Mouse (Mus musculus) telencephalon, adult 2 months (tissue): ENCODE measurements around the gene Syk.

ENCODE experiments used
- DNase-seq: peaks from one replicate; pipeline ENCODE4 v3.0.0-alpha.2; 2011; ENCODE audit warnings: low read depth, low spot score

Syk gene

DNA sequence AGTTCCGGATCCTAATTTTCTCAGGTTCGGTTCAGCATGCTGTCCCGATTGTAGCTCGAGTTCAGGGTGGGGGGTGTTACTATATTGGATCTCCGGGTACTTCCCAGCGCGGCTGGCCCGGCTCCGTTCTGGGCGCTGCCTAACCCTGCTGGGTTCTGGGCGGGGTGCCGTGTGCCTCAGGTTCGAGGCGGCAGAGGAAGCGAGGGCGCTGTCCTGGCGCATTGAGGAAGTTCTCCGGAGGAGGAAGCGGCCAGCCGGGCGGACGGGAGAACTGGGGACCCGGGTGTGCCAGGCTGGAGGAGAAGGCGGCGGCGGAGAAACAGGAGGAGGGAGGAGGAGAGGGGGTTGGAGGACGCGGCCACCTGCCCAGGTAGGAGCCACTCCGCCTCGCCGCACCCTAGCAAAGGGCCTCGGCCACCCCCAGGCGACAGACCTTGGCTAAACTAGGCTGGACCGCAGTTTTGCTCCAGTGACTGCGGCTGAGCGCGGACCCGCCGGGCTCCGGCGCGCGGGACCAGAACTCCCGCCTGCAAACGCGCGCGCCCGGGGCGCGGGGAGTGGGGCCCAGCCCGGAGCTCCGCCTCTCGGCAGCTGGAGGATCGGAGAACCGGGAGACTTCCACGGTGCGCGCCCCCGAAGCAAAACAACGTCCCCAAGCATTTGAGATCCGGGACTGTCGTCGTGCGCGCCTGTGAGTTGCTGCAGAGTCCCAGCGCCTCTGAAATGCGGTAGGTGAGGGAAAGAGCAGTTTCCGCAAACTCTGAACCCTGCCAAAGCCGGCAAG lies at the start of gene Syk:
TSS of gene Syk (plus strand) at position 296 of the 784 bp plus-strand sequence.
- no peak for DNase-seq

DNA sequence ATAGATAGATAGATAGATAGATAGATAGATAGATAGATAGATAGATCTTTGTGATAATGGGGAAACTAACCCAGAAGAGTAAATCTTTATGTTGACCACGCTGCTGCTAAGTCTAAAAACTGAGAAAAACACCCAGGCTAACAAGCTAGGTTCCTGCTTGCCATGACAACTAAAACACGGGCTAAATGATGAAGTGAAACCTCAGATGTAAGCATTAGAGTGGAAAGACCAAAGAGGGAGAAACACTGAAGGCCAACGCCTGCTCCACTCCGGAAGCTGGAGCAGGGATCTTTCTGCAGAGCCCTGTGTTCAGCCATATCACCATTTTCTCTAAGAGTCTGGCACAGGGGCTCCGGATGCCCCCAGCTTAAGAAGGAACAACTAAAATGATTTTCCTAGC lies 49.3 kb upstream of the Syk start:
- DNase-seq, result no peak

DNA sequence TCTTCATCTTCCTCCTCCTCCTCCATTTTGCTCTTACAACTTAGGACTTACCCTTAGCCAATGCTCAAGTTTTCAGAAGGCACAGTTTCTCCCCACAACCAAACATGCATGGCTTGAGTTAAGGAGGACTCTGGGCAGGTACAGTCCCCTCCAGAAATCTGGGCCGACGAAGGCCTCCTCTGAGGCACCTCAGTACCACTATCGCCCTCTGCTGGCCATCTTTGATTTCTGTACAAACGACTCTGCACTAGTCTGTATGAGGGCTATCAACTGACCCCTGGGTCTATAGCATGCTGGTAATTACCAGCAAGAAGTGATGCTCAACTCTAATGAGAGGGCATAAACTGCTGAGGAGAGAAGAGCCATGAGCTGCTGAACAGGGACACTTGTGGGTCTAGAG lies 47.4 kb upstream of the Syk start:
- no peak for DNase-seq

DNA sequence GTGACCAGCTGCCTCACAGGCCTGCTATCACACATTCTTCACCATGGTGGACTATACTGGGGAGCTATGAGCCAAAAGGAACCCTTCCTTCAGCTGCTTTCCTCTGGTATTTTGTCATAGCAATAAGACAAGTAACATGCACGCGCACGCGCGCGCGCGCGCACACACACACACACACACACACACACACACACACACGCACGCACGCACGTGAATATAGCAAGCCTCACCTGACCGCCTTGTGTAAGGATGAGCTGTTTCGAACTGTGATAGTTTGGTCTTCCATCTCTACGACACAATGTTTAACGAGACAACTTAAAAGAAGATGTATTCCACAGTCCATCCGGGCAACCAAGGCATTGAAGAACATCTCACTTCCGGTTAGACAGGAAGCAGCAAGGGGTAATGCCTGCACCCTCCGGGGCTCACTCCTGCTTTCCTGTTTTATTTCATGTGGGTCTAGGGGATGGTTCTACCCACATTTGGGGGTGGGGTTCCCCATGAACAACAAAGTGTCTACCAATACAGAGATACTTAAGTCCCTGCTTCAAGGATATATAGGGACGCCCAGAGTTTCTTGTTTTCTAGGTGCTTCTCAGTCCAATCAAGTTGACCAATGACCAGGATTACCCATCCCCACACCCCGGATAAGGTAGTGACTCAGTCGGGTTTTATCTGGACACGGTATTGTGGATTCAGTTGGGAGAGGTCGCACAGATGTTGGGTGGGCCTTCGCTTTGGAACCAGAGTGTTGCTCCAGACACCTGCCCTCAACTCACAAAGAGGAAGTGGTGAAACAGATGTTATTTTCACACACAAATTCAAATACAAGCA lies 45.0 kb upstream of the Syk start:
- DNase-seq, result no peak

DNA sequence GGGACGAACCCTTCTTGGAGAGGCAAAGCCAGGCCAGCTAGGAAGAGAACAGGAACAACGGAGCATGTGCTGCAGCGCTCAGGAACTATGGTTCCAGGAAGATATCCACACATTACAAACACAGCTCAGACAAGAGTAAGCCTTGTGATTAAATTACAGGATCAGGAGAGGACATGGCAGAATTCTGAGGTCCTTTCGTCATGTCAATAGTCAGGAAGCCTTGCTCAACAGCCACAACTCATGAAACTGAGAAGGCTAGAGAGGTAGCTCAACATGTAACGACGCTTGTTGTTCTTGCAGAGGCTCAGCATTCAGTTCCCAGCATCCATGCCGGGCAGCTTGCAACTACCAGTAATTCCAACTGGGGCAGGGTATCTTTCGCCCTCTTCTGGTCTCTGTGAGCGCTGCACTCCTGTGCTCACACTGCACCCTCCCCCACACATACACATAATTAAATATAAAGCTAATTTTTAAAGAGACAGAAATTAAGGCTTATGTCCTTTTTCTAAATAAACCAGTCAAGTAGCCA lies 44.3 kb upstream of the Syk start:
- DNase-seq, result no peak

- DNase-seq, result no peak
Observed at GRCm38 (mm10) chr13:52539461-52539860, 43.5 kb upstream of the Syk start.

DNA sequence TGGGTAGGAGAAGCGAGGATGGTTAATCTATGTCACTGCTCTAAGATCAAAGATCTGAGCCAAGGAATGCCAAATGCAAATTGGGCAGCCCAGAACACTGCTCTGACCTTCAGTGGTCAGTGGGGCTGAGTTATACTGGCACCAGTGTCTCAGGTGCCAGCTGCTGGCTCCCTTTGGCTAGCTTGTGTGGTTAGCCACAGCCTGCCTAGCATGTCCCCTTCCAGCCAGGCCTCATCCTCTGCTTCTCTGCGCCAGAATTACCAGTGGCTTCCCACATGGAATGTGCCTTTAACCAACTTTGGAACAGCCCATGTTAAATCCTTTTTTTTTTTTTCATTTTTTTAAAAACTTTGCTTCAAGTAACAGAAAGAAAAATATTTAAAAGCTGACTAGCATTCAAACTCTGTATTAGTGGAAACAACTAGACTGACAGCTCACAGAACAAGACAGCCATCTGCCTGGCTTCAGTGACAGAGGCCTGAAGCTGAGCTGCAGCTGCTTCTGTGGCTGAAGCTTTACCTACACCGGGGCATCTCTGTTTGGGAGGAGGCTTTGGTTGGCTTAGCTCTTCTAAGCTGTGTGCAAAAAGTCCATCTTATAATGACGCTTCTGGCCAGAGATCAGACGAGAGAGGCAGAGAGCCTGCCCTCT lies 41.5 kb upstream of the Syk start:
- no peak for DNase-seq

DNA sequence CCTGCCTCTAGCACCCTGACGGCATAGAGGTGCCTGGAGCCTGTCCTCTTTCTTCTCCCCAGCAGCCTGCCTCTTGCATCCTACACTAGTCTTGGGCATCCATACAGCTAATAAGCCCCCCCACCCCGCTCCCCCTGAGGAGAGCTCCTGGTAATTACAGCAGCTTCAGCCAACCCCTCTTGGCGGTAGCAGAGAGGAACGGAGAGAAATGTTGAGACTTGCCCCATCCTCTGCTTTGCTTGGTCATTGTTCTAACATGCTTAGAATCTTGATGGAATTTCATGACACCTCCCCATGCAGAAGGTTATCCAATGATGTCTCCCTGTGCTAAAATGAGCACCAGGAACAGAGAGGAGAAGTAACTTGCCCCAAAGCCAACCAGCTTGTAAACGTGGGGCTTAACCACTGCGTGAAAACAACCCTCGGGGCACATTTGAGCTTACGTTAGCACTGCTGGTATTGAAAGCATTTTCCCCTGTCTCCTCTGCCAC lies 40.9 kb upstream of the Syk start:
- DNase-seq, result no peak

DNA sequence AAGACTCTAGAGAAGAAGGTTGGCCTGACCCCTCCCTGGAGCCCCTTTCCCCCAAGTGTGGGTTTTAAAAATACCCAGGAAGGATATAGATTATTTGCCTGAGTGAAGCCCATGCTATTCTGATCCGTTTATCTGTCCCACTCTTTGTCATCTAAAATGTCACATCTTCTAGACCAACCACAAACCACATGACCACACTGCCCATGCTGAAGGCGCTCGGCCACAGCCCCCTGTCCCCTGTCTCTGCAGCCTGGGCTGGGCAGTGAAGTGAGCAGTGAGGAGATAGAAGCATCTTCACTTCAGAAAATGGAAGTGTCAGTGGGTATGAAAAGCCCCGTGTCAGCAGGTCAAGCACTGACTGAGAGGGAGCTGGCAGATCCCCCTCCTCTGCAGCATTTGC lies 40.3 kb upstream of the Syk start:
- no peak for DNase-seq

DNA sequence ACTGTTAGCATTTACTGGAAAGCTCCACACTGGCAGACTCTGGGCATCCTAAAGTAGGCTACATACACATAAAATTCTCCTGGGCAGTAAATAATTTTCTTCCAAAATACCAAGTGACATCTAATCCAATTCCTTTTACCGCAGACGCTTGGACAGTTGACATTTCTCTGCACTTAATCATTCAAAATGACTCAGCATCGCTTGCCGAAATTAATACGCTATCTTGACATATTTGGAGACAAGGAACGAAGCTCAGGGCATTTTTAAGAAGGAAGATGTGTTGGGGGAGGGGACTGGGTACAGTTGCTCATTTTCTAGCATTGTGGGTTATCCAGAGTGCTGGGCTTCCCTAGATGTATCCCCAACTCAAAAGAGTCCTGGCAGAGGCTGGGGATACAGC lies 36.7 kb upstream of the Syk start:
- no peak for DNase-seq

GRCm38 (mm10) chr13:52550690-52551193 lies 32.2 kb upstream of the Syk start:
- DNase-seq, result no peak

DNA sequence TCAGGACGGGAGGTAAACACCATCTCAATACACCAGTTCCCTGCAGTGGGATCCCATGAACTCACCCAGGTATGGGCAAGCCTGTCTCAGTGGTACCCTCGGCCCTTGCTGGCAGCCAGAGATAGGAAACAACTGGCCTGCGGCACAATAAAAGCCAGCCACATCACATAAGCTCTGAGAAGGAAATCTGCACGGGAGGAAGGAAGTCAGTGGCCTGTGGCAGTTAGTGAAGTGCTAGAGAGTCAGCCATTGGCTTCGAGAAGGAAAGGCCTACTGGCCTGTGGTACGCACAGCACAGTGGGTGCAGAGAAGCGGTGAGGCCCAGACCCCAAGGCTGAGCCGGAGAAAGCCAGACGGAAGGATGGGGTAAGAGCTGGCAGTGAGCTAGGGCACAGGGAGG lies 31.7 kb upstream of the Syk start:
- DNase-seq, result no peak

DNA sequence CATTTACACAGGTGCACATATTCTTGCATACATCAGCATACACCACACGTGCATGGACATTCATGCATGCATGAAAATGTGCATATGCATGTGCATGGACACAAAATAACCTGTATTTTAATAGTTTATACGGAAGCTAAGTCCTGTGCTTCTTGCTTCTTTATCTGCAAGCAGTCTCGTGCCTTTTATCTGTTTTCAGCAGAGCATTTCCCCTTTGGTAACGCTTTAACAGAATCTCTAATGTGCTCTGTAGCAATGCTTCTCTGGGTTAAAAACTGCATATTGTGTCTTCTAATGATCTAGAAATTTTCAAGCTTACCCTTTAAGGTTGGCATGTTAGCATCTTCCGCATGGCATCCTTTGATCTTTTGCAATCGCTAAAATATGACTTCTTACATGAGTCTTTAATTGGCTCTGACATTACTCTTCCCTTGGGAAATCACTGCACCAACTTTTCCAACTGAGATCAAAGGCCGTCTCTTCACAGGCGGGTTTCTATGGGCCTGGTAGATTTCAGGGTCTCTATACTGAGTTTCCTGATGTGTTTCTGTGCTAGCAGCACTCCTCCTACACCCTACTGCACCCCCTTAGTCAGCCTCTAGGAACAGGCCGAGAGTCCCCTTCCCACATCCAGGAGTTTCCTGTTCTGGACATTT lies 30.0 kb upstream of the Syk start:
- no peak for DNase-seq

DNA sequence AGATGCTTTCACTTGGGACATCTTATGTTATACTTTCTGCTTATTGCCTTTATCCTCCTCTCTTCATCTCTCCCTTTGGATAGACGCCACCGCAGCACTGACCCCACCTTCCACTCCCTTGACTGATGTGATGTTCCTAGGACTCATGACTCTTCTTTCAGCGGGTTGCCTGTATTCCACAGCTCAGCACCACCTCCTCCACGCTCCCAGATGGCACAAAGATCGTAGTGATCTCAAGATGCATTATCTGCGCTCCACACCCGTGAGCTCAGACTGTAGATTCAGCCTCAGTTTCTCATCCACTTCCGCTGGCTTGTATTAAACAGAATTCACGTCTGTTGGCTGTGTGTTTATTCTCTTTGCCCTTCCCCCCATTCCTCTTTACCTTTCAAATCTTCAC lies 28.3 kb upstream of the Syk start:
- DNase-seq, result no peak

DNA sequence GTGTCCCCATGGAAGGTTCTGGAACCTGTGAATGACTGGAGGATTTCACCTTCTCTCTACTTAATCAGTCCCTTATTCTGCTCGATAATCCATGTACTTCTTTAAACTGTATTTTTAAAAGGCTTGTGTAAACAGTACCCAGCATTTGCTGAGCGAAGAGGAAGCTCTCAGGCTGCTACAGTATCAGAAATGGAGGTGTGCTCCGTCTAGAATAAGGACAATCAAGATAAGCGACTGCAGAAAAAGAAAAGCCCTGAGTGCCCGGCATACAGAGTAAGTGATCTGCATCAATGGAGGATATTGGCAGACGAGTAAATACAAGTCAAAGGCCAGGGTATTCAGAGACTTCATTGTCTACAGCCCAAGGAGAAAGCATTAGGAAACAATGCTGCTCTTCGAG lies 25.6 kb upstream of the Syk start:
- no peak for DNase-seq

GRCm38 (mm10) chr13:52561367-52562165 lies 21.4 kb upstream of the Syk start:
- DNase-seq, result no peak

DNA sequence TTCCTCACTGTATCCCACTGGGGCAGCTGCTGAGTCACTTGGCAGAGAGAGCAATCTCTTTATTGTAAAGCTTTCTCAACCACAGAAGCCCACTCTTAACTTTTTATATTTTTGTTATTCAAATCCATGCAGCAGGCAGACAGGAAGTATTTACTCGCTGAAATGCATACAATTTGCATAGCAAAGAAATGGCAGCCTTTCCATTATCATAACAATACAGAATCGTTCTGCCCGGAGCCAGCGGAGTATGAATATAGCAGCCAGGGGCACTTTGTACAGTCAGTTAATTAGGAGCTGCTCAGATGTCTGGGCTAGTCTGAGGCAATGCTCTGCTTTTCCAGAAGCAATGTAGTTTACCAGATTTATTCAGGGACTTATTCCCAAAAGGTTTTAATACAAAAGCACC lies 20.8 kb upstream of the Syk start:
- no peak for DNase-seq

GRCm38 (mm10) chr13:52565103-52565739 lies 17.8 kb upstream of the Syk start:
- DNase-seq, result no peak

- no peak for DNase-seq
Observed at GRCm38 (mm10) chr13:52566188-52566760, 16.7 kb upstream of the Syk start.

DNA sequence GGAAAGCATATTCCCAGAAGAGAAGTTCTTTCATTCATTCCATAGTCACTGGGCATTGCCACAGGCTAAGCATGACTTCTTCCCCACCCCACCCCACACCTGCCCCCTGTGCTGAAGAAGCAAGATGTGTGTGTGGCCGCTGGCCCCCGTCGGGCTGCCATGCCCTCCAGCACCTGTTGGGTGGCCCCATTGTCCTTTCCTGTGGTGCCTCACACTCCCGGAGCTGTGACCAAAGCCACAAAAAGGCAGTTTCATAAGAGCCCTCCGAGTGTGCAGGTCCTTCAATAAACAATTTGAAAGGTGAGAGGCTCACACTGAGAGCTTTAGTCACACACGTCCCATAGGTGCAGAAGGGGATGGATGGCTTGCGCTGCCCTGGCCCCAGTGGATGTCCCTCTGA lies 16.2 kb upstream of the Syk start:
- no peak for DNase-seq
